Mouse (Mus musculus): ENCODE results near the gene Fbxo30.
A peak's percentile ranks its signal among the peaks of the same experiment; 100 is the strongest.

Gene Fbxo30

GRCm38 (mm10) chr10:11323202-11323898, 42.2 kb downstream of the Fbxo30 start:
- DNase-seq, result no peak

GRCm38 (mm10) chr10:11326526-11326925, 45.4 kb downstream of the Fbxo30 start:
- peak in 1 of 2 experiments; percentile 27 for DNase-seq

GRCm38 (mm10) chr10:11343205-11344141, 62.3 kb downstream of the Fbxo30 start, which contains the start of gene Epm2a:
Gene Epm2a, plus strand, starts transcription at chr10:11343404.
- peak; percentile 82 to 83 for DNase-seq

- peak; percentile 12 to 17 for DNase-seq
These were observed 63.7 kb downstream of the Fbxo30 start for GRCm38 (mm10) chr10:11344536-11345468.
